Mouse (Mus musculus): ENCODE results near the gene Prcc. TPM values are rescaled to one million over a fixed set of nuclear protein-coding genes. Genes with fewer than 3 reads are reported as not detected.
"Not testable (repeated sequence)": the region's sequence is repeated elsewhere in the genome, so short reads cannot be mapped to it uniquely, and the experiment has no call there.

The Prcc gene
- total and polyA plus RNA-seq, 2 experiments: 8.0 to 16.8 TPM

DNA sequence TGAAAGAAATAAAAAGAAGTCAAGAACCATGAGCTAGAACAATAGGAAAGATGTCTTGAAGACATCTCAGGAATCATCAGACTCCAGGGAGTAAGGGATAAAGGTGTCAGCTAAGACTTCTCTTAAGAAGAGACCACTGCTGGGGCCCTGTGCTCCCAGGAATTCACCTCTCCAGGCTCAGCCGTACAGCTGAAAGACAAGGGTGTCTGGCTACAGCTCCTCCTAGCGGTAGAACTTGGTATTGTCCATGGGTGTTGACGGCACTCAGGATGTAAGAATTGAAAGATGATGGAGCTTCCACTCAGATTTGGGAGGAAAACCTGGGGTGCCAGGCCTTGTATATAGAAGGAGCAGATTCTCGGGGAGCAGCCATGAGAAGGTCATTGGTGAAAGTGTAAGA is 46.8 kb downstream of the Prcc start:
- H3K9ac ChIP-seq (ENCODE audit: low read depth, low read length): no peak overlapping the region
- H3K4me1 ChIP-seq (ENCODE audit: control insufficient read depth, insufficient read depth, low read length): no peaks in the 10 kb centered on the region
- TF ChIP-seq POLR2A (IDR thresholded peaks at IDR 0.05; ENCODE audit: extremely low read depth, insufficient read depth, low read length): no peak
- TF ChIP-seq CTCF (IDR thresholded peaks at IDR 0.05; ENCODE audit: low read depth, low read length): peak; percentile 75
- H3K27me3 ChIP-seq (ENCODE audit: control insufficient read depth, insufficient read depth, low read length): no peaks in the 10 kb centered on the region
- WGBS: 2% methylated on average over 4 of the region's 4 CpGs
- DNase-seq (ENCODE audit: extremely low read depth, low read depth, low spot score): peak; percentile 37
- H3K79me2 ChIP-seq (ENCODE audit: control insufficient read depth, insufficient read depth, low read length): no peaks in the 10 kb centered on the region
- H3K27ac ChIP-seq (replicated peaks; ENCODE audit: insufficient read depth, low read depth, low read length): no peak overlapping the region
- no peak overlapping the region for H3K4me3 ChIP-seq (ENCODE audit: insufficient read depth, low read depth, low read length)
- H3K36me3 ChIP-seq (ENCODE audit: control insufficient read depth, insufficient read depth, low read length): no peaks in the 10 kb centered on the region

DNA sequence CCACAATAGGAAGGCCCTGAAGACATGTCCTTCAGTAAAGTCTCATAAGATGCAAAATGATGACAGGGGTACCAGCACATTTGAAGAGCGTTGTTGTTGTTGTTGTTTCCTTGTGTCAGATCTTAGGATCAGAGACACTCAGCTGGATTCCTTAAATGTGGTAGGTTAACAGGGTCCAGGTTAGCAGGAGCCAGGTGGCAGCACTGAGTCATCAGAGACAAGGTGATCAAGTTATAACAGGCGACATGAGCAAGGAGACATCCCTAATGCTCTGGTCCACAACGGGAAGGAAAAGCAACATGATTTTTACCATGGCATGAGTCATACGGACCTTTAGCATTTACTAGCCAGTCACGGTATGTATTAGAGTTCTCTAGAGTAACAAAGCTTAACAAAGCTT is 51.9 kb downstream of the Prcc start:
- DNase-seq (ENCODE audit: extremely low read depth, low read depth, low spot score): no peak
- H3K36me3 ChIP-seq (ENCODE audit: control insufficient read depth, insufficient read depth, low read length): no peaks in the 10 kb centered on the region
- TF ChIP-seq CTCF (IDR thresholded peaks at IDR 0.05; ENCODE audit: low read depth, low read length) (peak; percentile 33; the same call in 1 of the 2 replicates), POLR2A (IDR thresholded peaks at IDR 0.05; ENCODE audit: extremely low read depth, insufficient read depth, low read length) (no peak)
- no peaks in the 10 kb centered on the region for H3K79me2 ChIP-seq (ENCODE audit: control insufficient read depth, insufficient read depth, low read length)
- WGBS: 65% methylated on average over 5 of the region's 5 CpGs
- no peak overlapping the region for H3K9ac ChIP-seq (ENCODE audit: low read depth, low read length)
- no peaks in the 10 kb centered on the region for H3K27me3 ChIP-seq (ENCODE audit: control insufficient read depth, insufficient read depth, low read length)
- H3K27ac ChIP-seq (replicated peaks; ENCODE audit: insufficient read depth, low read depth, low read length): no peak overlapping the region
- no peak overlapping the region for H3K4me3 ChIP-seq (ENCODE audit: insufficient read depth, low read depth, low read length)
- no peaks in the 10 kb centered on the region for H3K4me1 ChIP-seq (ENCODE audit: control insufficient read depth, insufficient read depth, low read length)

DNA sequence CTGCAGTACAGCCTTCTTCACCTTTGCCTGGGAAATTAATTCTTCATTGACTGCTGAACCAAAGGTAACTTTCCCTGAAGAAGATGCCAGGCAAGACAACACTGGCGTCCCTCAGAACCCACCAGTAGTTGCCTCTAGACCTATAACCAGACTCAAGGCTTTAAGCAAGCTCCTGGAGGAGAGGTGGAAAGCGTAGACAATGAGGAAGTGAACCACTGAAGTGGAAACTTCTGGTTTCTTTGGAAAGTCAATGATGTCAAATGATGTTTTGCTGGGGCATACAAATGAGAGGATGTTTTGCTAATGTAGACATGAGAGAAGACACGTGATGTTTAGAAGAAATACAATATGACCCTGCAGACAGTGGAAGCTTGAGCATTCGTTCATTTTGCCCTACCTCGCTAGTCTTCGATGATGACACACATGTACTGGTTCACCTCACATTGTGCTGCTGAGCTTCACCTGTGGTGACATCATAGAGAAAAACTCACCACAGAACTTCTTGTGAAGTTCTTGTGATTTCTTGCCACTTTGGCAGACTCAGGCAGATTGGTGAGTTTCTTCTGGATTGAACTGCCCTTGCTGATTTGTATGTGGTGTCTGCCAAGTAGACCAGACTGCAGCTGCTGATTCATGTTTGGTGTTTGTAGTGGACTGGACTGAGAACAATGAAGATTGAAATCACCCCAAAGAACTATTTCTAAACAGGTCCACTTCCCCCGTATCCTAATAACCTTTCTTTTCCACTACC is 53.1 kb downstream of the Prcc start:
- H3K27me3 ChIP-seq (ENCODE audit: control insufficient read depth, insufficient read depth, low read length): no peaks in the 10 kb centered on the region
- H3K36me3 ChIP-seq (ENCODE audit: control insufficient read depth, insufficient read depth, low read length): no peaks in the 10 kb centered on the region
- no peak overlapping the region for H3K27ac ChIP-seq (replicated peaks; ENCODE audit: insufficient read depth, low read depth, low read length)
- 81% methylated on average over 7 of the region's 7 CpGs for WGBS
- H3K9ac ChIP-seq (ENCODE audit: low read depth, low read length): no peak overlapping the region
- no peak for DNase-seq (ENCODE audit: extremely low read depth, low read depth, low spot score)
- no peak overlapping the region for H3K4me3 ChIP-seq (ENCODE audit: insufficient read depth, low read depth, low read length)
- no peaks in the 10 kb centered on the region for H3K79me2 ChIP-seq (ENCODE audit: control insufficient read depth, insufficient read depth, low read length)
- no peak for TF ChIP-seq CTCF (IDR thresholded peaks at IDR 0.05; ENCODE audit: low read depth, low read length)
- TF ChIP-seq POLR2A (IDR thresholded peaks at IDR 0.05; ENCODE audit: extremely low read depth, insufficient read depth, low read length): no peak
- no peaks in the 10 kb centered on the region for H3K4me1 ChIP-seq (ENCODE audit: control insufficient read depth, insufficient read depth, low read length)

GRCm38 (mm10) chr3:87829025-87829424 is 56.4 kb downstream of the Prcc start:
- Histone ChIP-seq H3K27me3 (ENCODE audit: control insufficient read depth, insufficient read depth, low read length) (no peaks in the 10 kb centered on the region), H3K9ac (ENCODE audit: low read depth, low read length) (no peak overlapping the region), H3K36me3 (ENCODE audit: control insufficient read depth, insufficient read depth, low read length) (no peaks in the 10 kb centered on the region), H3K79me2 (ENCODE audit: control insufficient read depth, insufficient read depth, low read length) (no peaks in the 10 kb centered on the region), H3K4me3 (ENCODE audit: insufficient read depth, low read depth, low read length) (no peak overlapping the region), H3K27ac (replicated peaks; ENCODE audit: insufficient read depth, low read depth, low read length) (no peak overlapping the region), H3K4me1 (ENCODE audit: control insufficient read depth, insufficient read depth, low read length) (no peaks in the 10 kb centered on the region)
- DNase-seq (ENCODE audit: extremely low read depth, low read depth, low spot score): no peak
- WGBS: 47% methylated on average over 10 of the region's 10 CpGs
- TF ChIP-seq POLR2A (IDR thresholded peaks at IDR 0.05; ENCODE audit: extremely low read depth, insufficient read depth, low read length) (no peak), CTCF (IDR thresholded peaks at IDR 0.05; ENCODE audit: low read depth, low read length) (no peak)

- Histone ChIP-seq H3K36me3 (ENCODE audit: control insufficient read depth, insufficient read depth, low read length) (no peaks in the 10 kb centered on the region), H3K9ac (ENCODE audit: low read depth, low read length) (no peak overlapping the region), H3K79me2 (ENCODE audit: control insufficient read depth, insufficient read depth, low read length) (no peaks in the 10 kb centered on the region), H3K4me3 (ENCODE audit: insufficient read depth, low read depth, low read length) (no peak overlapping the region), H3K27ac (replicated peaks; ENCODE audit: insufficient read depth, low read depth, low read length) (no peak overlapping the region), H3K4me1 (ENCODE audit: control insufficient read depth, insufficient read depth, low read length) (no peaks in the 10 kb centered on the region), H3K27me3 (ENCODE audit: control insufficient read depth, insufficient read depth, low read length) (no peaks in the 10 kb centered on the region)
- WGBS: 44% methylated on average over 4 of the region's 4 CpGs
- DNase-seq (ENCODE audit: extremely low read depth, low read depth, low spot score): no peak
- TF ChIP-seq POLR2A (IDR thresholded peaks at IDR 0.05; ENCODE audit: extremely low read depth, insufficient read depth, low read length) (no peak), CTCF (IDR thresholded peaks at IDR 0.05; ENCODE audit: low read depth, low read length) (no peak)
These were observed 57.0 kb downstream of the Prcc start for GRCm38 (mm10) chr3:87828435-87828834.

GRCm38 (mm10) chr3:87824206-87824605 is 61.2 kb downstream of the Prcc start, which contains the start of gene Pear1:
Gene Pear1 (minus strand): TSS chr3:87824306.
- not testable (repeated sequence) for H3K36me3 ChIP-seq (ENCODE audit: control insufficient read depth, insufficient read depth, low read length); H3K4me3 ChIP-seq (ENCODE audit: insufficient read depth, low read depth, low read length); H3K27ac ChIP-seq (replicated peaks; ENCODE audit: insufficient read depth, low read depth, low read length); H3K27me3 ChIP-seq (ENCODE audit: control insufficient read depth, insufficient read depth, low read length); DNase-seq (ENCODE audit: extremely low read depth, low read depth, low spot score); H3K4me1 ChIP-seq (ENCODE audit: control insufficient read depth, insufficient read depth, low read length); H3K79me2 ChIP-seq (ENCODE audit: control insufficient read depth, insufficient read depth, low read length); H3K9ac ChIP-seq (ENCODE audit: low read depth, low read length)
- WGBS: 90% methylated on average over 1 of the region's 1 CpGs

Measured in liver, adult 2 months (tissue).